9 mouse cellular contexts compared by ENCODE assay signal in genomic region chr8:84416041-84416440, GRCm38 (mm10). TPM values are rescaled to one million over a fixed set of nuclear protein-coding genes. Genes with fewer than 3 reads are reported as not detected.
A peak's percentile ranks its signal among the peaks of the same experiment; 100 is the strongest.
DNase-seq lines count a peak whose midpoint lies in the region; ATAC-seq and TF ChIP-seq lines count a peak whose summit lies in the region.
"Had no signal": no experiment of that assay in that cellular context is flagged by ENCODE, and none has a peak within 500 bp of the region (broad histone marks: within the 10 kb centered on the region; RNA-seq: fewer than 3 reads in every experiment).

No protein-coding gene starts in this region.

- WGBS in heart, embryonic 14.5 days = 26% methylated on average over 14 of the region's 14 CpGs
- WGBS in limb, embryonic 13.5 days = 17% methylated on average over 14 of the region's 14 CpGs

- TF ChIP-seq POLR2A in embryonic fibroblast, embryonic 13.5 days (IDR thresholded peaks at IDR 0.05; ENCODE audit: low read depth, low read length) = no peak

- peak overlapping the region; percentile 70; the same call in 1 of the 2 replicates for H3K9ac ChIP-seq in heart, embryonic 14.5 days (ENCODE audit: low read length)
- H3K9ac ChIP-seq in ES-E14 (ENCODE audit: insufficient read depth, low read depth, low read length, poor library complexity, severe bottlenecking) = peak overlapping the region; percentile 82
- H3K9ac ChIP-seq in limb, embryonic 13.5 days = peak overlapping the region; percentile 58; the same call in 1 of the 2 replicates
- H3K9ac ChIP-seq: liver, embryonic 13.5 days had no signal

- peaks cover 65% of the 10 kb centered on the region for H3K27me3 ChIP-seq in heart, embryonic 14.5 days (ENCODE audit: control insufficient read depth, insufficient read depth, low read length)
- H3K27me3 ChIP-seq in limb, embryonic 13.5 days = peaks cover 86% of the 10 kb centered on the region

- H3K27ac ChIP-seq in heart, embryonic 14.5 days (replicated peaks in 1 of 2; ENCODE audit: control insufficient read depth in 1 of 2, insufficient read depth in 1 of 2, low read depth in 2 of 2, low read length in 2 of 2) = no peak overlapping the region
- no peak overlapping the region for H3K27ac ChIP-seq in ES-E14 (ENCODE audit: insufficient read depth, low read depth, low read length, poor library complexity, severe bottlenecking)
- no peak overlapping the region for H3K27ac ChIP-seq in embryonic fibroblast, embryonic 13.5 days (ENCODE audit: insufficient read depth, low read length)
- H3K27ac ChIP-seq in limb, embryonic 13.5 days = no peak overlapping the region
- H3K27ac ChIP-seq: liver, embryonic 13.5 days had no signal

- peak overlapping the region; percentile 55 to 64 for H3K4me3 ChIP-seq in heart, embryonic 14.5 days (ENCODE audit: control insufficient read depth in 1 of 2, insufficient read depth in 1 of 2, low read depth in 1 of 2, low read length in 2 of 2)
- peak overlapping the region; percentile 72 to 85 for H3K4me3 ChIP-seq in ES-E14 (ENCODE audit: insufficient read depth in 1 of 2, low read depth in 1 of 2, low read length in 2 of 2, poor library complexity in 1 of 2, severe bottlenecking in 1 of 2)
- peak overlapping the region; percentile 55 for H3K4me3 ChIP-seq in embryonic fibroblast, embryonic 13.5 days (ENCODE audit: insufficient read depth, low read length)
- H3K4me3 ChIP-seq in limb, embryonic 13.5 days = peak overlapping the region; percentile 59

- peaks cover 9% of the 10 kb centered on the region for H3K9me3 ChIP-seq in heart, embryonic 14.5 days (ENCODE audit: control insufficient read depth, low read length)
- H3K9me3 ChIP-seq in ES-E14 (ENCODE audit: control insufficient read depth, insufficient read depth, low read depth, low read length) = no peaks in the 10 kb centered on the region
- H3K9me3 ChIP-seq in limb, embryonic 13.5 days = peaks cover 7% of the 10 kb centered on the region; the same call in 1 of the 2 replicates
- H3K9me3 ChIP-seq: liver, embryonic 13.5 days had no signal

- ATAC-seq in heart, embryonic 14.5 days (ENCODE audit: insufficient number of reproducible peaks, insufficient read depth, low FRiP score, low read depth) = no peak
- no peak for ATAC-seq in limb, embryonic 13.5 days (ENCODE audit: low FRiP score, low read depth)
- no peak for ATAC-seq in monocyte, adult 5-6 weeks (replicated peaks; ENCODE audit: insufficient number of reproducible peaks, low FRiP score, low TSS enrichment, poor library complexity, severe bottlenecking)

- no peak for TF ChIP-seq CTCF in embryonic fibroblast, embryonic 13.5 days (IDR thresholded peaks at IDR 0.05; ENCODE audit: borderline replicate concordance, insufficient read depth, low read length)

- no peak for DNase-seq in heart, postnatal 25 days (ENCODE audit: low spot score)
- DNase-seq in ES-E14 (ENCODE audit: low read depth, low spot score) = no peak
- no peak for DNase-seq in frontal cortex, postnatal 25 days (ENCODE audit: low spot score in 2 of 2)
- DNase-seq in natural killer cell, adult 2 months (ENCODE audit: low spot score in 2 of 2) = no peak
- DNase-seq: liver, embryonic 13.5 days had no signal

- peak overlapping the region; percentile 99 for H3K4me2 ChIP-seq in heart, embryonic 14.5 days (ENCODE audit: low read length)
- H3K4me2 ChIP-seq in limb, embryonic 13.5 days (replicated peaks) = peak overlapping the region; percentile 94

- intact Hi-C loops in heart, postnatal 25 days (cut with DNase I) = no loop called here

- in situ Hi-C loops in ES-E14 (cut with MboI; ENCODE audit: low sequenced_read_pairs in 2 of 2, unreplicated experiment in 2 of 2) = no loop called here

- no peaks in the 10 kb centered on the region for H3K36me3 ChIP-seq in heart, embryonic 14.5 days (ENCODE audit: control insufficient read depth, insufficient read depth, low read length)
- peaks cover 7% of the 10 kb centered on the region; the same call in 1 of the 2 replicates for H3K36me3 ChIP-seq in ES-E14 (ENCODE audit: control insufficient read depth, insufficient read depth, low read length, poor library complexity, severe bottlenecking)
- no peaks in the 10 kb centered on the region for H3K36me3 ChIP-seq in limb, embryonic 13.5 days
- H3K36me3 ChIP-seq: liver, embryonic 13.5 days had no signal

- peaks cover 0 to 3% of the 10 kb centered on the region in 2 experiments; a peak in 1 of 4 replicates for H3K4me1 ChIP-seq in heart, embryonic 14.5 days (ENCODE audit: control insufficient read depth in 2 of 2, insufficient read depth in 2 of 2, low read length in 2 of 2)
- H3K4me1 ChIP-seq in ES-E14 (ENCODE audit: control insufficient read depth in 2 of 2, insufficient read depth in 2 of 2, low read length in 2 of 2, poor library complexity in 1 of 2) = peaks cover 2 to 9% of the 10 kb centered on the region in 2 experiments; a peak in 2 of 4 replicates
- no peaks in the 10 kb centered on the region for H3K4me1 ChIP-seq in embryonic fibroblast, embryonic 13.5 days (ENCODE audit: control insufficient read depth, insufficient read depth, low read length)
- peaks cover 9% of the 10 kb centered on the region for H3K4me1 ChIP-seq in limb, embryonic 13.5 days

TF ChIP-seq in ES-E14, 5 proteins besides CTCF, POLR2A, EP300 and RAD21:
- TF ChIP-seq HCFC1 (IDR thresholded peaks at IDR 0.05; ENCODE audit: borderline replicate concordance, insufficient read depth, low read length) = no peak
- no peak for TF ChIP-seq MAFK (IDR thresholded peaks at IDR 0.05; ENCODE audit: insufficient read depth, low read depth, low read length)
- TF ChIP-seq CHD2 (IDR thresholded peaks at IDR 0.05; ENCODE audit: low read depth, low read length) = no peak
- no peak for TF ChIP-seq ZNF384 (IDR thresholded peaks at IDR 0.05; ENCODE audit: low read depth, low read length)
- TF ChIP-seq ZC3H11A (IDR thresholded peaks at IDR 0.05; ENCODE audit: borderline replicate concordance, low read depth, low read length) = no peak

RNA-seq across cellular contexts. Expression of gene Cacna1a, which starts 27.8 kb away (rescaled TPM):
- 8.4 and 9.7 TPM in 2 replicates for polyA plus RNA-seq in heart, embryonic 14.5 days (2014; fragmentation: Nextera tagmentation; extraction: Ambion mirVana)
- 1 to 10 TPM; 2.5 to 3.2 TPM for total RNA-seq in heart, postnatal 25 days (2021)
- total RNA-seq in ES-E14 (2012; rRNA removed) = 27.4 and 33.4 TPM in 2 replicates
- polyA plus RNA-seq in embryonic fibroblast, embryonic 13.5 days (2011; ENCODE audit: insufficient read length, low read depth, missing spikeins) = 7.2 and 8.8 TPM in 2 replicates
- 9.3 and 10.4 TPM in 2 replicates for polyA plus RNA-seq in limb, embryonic 13.5 days (2015; fragmentation: Nextera tagmentation; extraction: Ambion mirVana)
- 0.10 to 0.96 TPM in 2 of 3 replicates, not detected in the other for total RNA-seq in monocyte, adult 5-6 weeks (2017)
